Mouse (Mus musculus) gonadal fat pad, adult 2 months (tissue): Measurements from ENCODE around the gene Skint6. TPM values are rescaled to one million over a fixed set of nuclear protein-coding genes. Genes with fewer than 3 reads are reported as not detected.
"Not testable (repeated sequence)": the region's sequence is repeated elsewhere in the genome, so short reads cannot be mapped to it uniquely, and the experiment has no call there.

Experiments
- DNase-seq: peaks from one replicate; pipeline ENCODE4 v3.0.0-alpha.2; 2012; ENCODE audit warnings: low read depth
- polyA plus RNA-seq: library from polyadenylated mRNA; depleted of rRNA; stranded (reverse); fragments of >200 nt; gene quantifications from 2 replicates; pipeline ENCODE4 v1.2.3, GENCODE M21; 2012; rRNA removed

Skint6 gene
- polyA plus RNA-seq, result not detected in 2 replicates

DNA sequence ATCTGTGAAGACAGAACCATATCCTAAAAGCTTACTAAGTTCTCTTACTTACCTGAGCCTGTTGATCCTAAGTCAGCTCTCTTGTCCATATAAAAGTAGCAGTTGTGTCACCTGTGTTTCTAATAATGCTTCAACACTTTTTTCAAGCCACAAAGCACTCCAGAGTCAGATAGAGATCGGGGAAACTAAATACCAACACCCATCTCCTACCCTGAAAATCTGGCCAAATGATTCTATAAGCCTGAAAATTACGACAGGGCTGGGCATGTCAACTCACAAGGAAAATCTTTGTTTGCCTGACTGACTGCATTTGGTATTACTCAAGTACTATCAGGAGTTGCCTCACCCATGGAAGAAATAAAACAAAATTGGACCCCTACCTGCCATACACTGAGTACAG lies at the start of gene Skint6:
Gene Skint6, minus strand, starts transcription at position 101 of the 400 bp plus-strand sequence.
- DNase-seq, result no peak

DNA sequence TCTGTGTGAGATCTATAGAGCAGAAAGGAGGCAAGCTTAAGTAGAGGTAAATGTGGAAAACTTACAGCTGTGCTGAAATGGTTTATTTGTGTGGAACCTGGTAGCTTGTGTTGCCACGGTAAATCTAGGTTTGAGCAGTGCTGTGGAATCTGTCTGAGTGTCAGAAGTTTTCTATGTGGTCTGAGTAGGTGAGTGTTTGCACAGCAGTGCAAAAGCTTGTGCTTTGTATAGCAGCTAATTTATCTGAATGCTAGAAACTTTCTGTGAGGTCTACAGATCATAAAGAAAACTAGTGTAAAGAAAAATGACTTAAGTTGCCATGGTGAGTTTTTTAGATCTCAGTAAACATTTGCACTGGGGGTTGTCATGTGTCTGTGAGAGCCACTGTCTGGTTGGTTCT lies 34.1 kb upstream of the Skint6 start:
- no peak for DNase-seq

GRCm38 (mm10) chr4:113301773-113302473 lies 15.2 kb upstream of the Skint6 start:
- DNase-seq, result no peak

DNA sequence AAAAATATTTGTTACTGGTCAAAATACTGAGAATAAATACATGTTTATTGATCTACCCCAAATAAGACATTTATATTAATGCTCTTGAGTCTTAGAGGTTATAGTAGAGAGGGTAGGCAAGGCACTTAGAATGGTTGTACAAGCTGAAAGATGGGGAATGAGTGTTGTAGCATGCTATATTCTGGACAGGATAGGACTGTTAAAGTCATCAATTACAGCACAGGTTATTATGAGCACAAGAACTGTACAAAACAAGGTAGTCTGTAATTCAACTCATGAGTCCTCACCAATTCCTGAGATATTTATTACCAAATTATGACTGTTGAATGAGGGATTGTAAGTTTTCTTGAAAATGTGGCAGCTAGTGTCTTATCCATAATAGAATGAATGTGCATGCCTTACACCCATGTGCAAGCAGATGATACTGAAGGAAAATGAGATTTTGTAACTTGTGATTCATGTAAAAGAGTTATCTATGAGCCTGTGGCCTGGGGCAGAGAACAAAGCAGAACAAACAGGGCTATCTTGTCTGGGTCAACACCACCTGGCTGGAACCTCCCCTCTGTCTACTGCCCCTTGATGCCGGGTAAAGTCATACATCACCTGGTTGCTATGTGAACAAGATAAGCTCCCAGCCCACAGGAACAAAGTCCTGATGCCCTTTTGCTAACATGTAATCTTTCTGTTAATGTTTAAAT lies 23.3 kb downstream of the Skint6 start:
- no peak for DNase-seq

- no peak for DNase-seq
These were observed 41.0 kb downstream of the Skint6 start for GRCm38 (mm10) chr4:113245808-113246207.

- DNase-seq, result no peak
These were observed 219.2 kb downstream of the Skint6 start for GRCm38 (mm10) chr4:113067621-113068020.

DNA sequence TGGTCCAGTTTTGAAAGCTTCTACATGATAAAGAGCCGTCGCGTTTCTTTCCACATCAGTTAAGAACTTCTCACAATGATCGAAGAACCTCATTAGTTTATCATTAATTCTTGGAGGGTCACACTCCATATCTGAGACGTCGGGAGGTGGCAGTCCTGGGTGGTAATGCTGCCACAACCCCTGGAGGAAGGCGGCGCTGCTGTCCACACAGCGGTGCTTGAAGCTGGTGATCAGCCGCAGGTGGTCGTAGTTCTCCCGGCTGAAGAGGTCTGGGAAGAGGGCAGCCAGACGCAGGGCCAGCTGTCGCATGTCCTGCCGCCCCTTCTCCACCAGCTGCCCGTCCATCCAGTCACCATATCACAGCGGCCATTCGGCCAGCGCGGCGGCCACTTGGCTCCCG lies 307.6 kb downstream of the Skint6 start:
- DNase-seq, result not testable (repeated sequence)

GRCm38 (mm10) chr4:112790646-112791045 lies 496.1 kb downstream of the Skint6 start:
- DNase-seq, result no peak

GRCm38 (mm10) chr4:112774766-112775165 lies 512.0 kb downstream of the Skint6 start, which contains the start of gene Skint10:
Gene Skint10, minus strand, starts transcription at chr4:112774866.
- no peak for DNase-seq
